Mouse (Mus musculus): ENCODE measurements around the gene 2010300C02Rik.

DNA sequence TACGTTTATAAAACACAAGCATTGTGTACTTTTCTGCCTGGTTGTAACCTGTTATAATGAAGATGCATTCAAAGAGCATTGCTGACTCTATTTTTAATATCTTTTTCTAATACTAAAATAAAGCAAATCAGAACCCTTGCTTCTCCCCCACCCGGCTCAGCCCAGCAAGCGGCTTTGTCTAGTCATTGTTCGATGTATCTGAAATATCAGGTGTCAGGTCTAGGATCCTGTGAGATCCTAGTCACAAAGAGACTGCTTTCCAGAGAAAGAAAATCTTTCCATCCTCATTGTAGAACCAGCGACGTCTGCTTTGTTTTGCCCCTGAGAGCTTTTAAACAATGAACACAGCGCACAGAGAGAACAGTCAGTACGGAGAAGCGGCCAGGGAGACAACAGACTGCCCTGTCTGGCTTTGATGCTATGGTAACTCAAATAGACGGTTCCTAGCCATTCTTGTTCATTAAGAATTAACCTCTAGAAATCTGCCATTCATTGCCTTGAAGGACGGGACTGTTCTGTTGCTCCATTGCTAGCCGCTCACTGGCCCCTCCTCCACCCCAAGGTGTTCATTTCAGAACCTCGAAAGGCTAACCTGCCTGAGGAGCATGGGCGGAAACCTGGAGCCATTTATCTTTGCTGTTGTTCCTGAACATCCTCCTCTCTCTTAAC lies 22.9 kb upstream of the 2010300C02Rik start:
- TF ChIP-seq CTCF (IDR thresholded peaks at IDR 0.05; ENCODE audit: insufficient read depth, low read length) (no peak), POLR2A (IDR thresholded peaks at IDR 0.05; ENCODE audit: borderline replicate concordance, extremely low read depth, low read depth, low read length) (no peak)

Measured in lung, adult 2 months (tissue).